Mouse (Mus musculus): ENCODE data around the gene Tenm2.

Gene Tenm2

GRCm38 (mm10) chr11:36276015-36276414, 959.7 kb downstream of the Tenm2 start:
- DNase-seq (ENCODE audit: low spot score): no peak

- DNase-seq (ENCODE audit: low spot score): no peak
Observed at GRCm38 (mm10) chr11:36272149-36272548, 963.6 kb downstream of the Tenm2 start.

GRCm38 (mm10) chr11:36269945-36270344, 965.8 kb downstream of the Tenm2 start:
- no peak for DNase-seq (ENCODE audit: low spot score)

- no peak for DNase-seq (ENCODE audit: low spot score)
Observed at GRCm38 (mm10) chr11:36264776-36265466, 970.8 kb downstream of the Tenm2 start.

- no peak for DNase-seq (ENCODE audit: low spot score)
Observed at GRCm38 (mm10) chr11:36263840-36264239, 971.9 kb downstream of the Tenm2 start.

GRCm38 (mm10) chr11:36257187-36257586, 978.6 kb downstream of the Tenm2 start:
- DNase-seq (ENCODE audit: low spot score): no peak

GRCm38 (mm10) chr11:36256747-36257146, 979.0 kb downstream of the Tenm2 start:
- DNase-seq (ENCODE audit: low spot score): no peak

GRCm38 (mm10) chr11:36254019-36254418, 981.7 kb downstream of the Tenm2 start:
- no peak for DNase-seq (ENCODE audit: low spot score)

- no peak for DNase-seq (ENCODE audit: low spot score)
Observed at GRCm38 (mm10) chr11:36250111-36250510, 985.7 kb downstream of the Tenm2 start.

- DNase-seq (ENCODE audit: low spot score): no peak
Observed at GRCm38 (mm10) chr11:36246152-36246551, 989.6 kb downstream of the Tenm2 start.

GRCm38 (mm10) chr11:36244491-36244882, 991.3 kb downstream of the Tenm2 start:
- DNase-seq (ENCODE audit: low spot score): no peak

- no peak for DNase-seq (ENCODE audit: low spot score)
Observed at GRCm38 (mm10) chr11:36243747-36244490, 991.8 kb downstream of the Tenm2 start.

- no peak for DNase-seq (ENCODE audit: low spot score)
Observed at GRCm38 (mm10) chr11:36238890-36239289, 996.9 kb downstream of the Tenm2 start.

GRCm38 (mm10) chr11:36228654-36229053, 1007.1 kb downstream of the Tenm2 start:
- DNase-seq (ENCODE audit: low spot score): no peak

- no peak for DNase-seq (ENCODE audit: low spot score)
Observed at GRCm38 (mm10) chr11:36228196-36228595, 1007.6 kb downstream of the Tenm2 start.

- DNase-seq (ENCODE audit: low spot score): no peak
Observed at GRCm38 (mm10) chr11:36226061-36226460, 1009.7 kb downstream of the Tenm2 start.

- no peak for DNase-seq (ENCODE audit: low spot score)
Observed at GRCm38 (mm10) chr11:36223716-36224439, 1011.9 kb downstream of the Tenm2 start.

GRCm38 (mm10) chr11:36222071-36222470, 1013.7 kb downstream of the Tenm2 start:
- no peak for DNase-seq (ENCODE audit: low spot score)

GRCm38 (mm10) chr11:36221271-36221975, 1014.3 kb downstream of the Tenm2 start:
- DNase-seq (ENCODE audit: low spot score): no peak

GRCm38 (mm10) chr11:36220651-36221050, 1015.1 kb downstream of the Tenm2 start:
- no peak for DNase-seq (ENCODE audit: low spot score)

GRCm38 (mm10) chr11:36219586-36219985, 1016.2 kb downstream of the Tenm2 start:
- DNase-seq (ENCODE audit: low spot score): no peak

GRCm38 (mm10) chr11:36214589-36214988, 1021.2 kb downstream of the Tenm2 start:
- DNase-seq (ENCODE audit: low spot score): no peak
